Mouse (Mus musculus) heart, postnatal 10 days (tissue): ENCODE results near the gene Tnip1. TPM values are rescaled to one million over a fixed set of nuclear protein-coding genes. Genes with fewer than 3 reads are reported as not detected.

ENCODE experiments used
- DNase-seq, 2 experiments: peaks; one replicate each; pipeline ENCODE4 v3.0.0; 2021
- intact Hi-C: fragments of 180-260 bp; cut with DNase I; formaldehyde crosslinking; loops from one replicate; pipeline ENCODE4 v1.15.1; 2025
- total RNA-seq, 2 experiments: library from RNA; stranded (reverse); gene quantifications; 2 replicates each; pipeline ENCODE4 v1.2.3; 2021

The Tnip1 gene
- total RNA-seq, 2 experiments from 2014 or later, result 33.4 to 37.1 TPM

GRCm38 (mm10) chr11:54861471-54862420 lies 101.0 kb downstream of the Tnip1 start:
- intact Hi-C loops, result loop anchor here (2.0 to 5.0 kb wide), 2 partner anchors 75 to 299 kb away; partner anchors contain the start of gene Cdc42se2
- DNase-seq, result no peak

Other genes starting within 250 kb of the Tnip1 start
- gene Cdc42se2, start 175.2 kb downstream of the Tnip1 start, total RNA-seq, result 10 to 100 TPM; 35.9 to 36.9 TPM
- 10 to 100 TPM; 24.4 to 27.0 TPM for gene Lyrm7, start 102.0 kb downstream of the Tnip1 start, total RNA-seq
- 100 to 1,000 TPM; 304 to 309 TPM for gene Hint1, start 96.5 kb downstream of the Tnip1 start, total RNA-seq
- gene Gpx3, start 60.5 kb downstream of the Tnip1 start, total RNA-seq, result 100 to 1,000 TPM; 102 to 159 TPM
- gene Anxa6, start 70.5 kb upstream of the Tnip1 start, total RNA-seq, result 100 to 1,000 TPM; 319 to 333 TPM
- gene Ccdc69, start 115.2 kb upstream of the Tnip1 start, total RNA-seq, result 10 to 100 TPM in 1 of 2 experiments, 1 to 10 TPM in 1; 9.2 to 11.5 TPM
- 10 to 100 TPM; 12.7 to 13.5 TPM for gene Gm2a, start 135.2 kb upstream of the Tnip1 start, total RNA-seq
- not detected for gene Slc36a3, start 188.8 kb upstream of the Tnip1 start, total RNA-seq
- gene Slc36a2, start 222.2 kb upstream of the Tnip1 start, total RNA-seq, result 10 to 100 TPM in 1 of 2 experiments, 1 to 10 TPM in 1; 9.4 to 24.0 TPM
- 10 to 100 TPM; 11.4 to 12.9 TPM for gene Slc36a1, start 241.4 kb upstream of the Tnip1 start, total RNA-seq